Mouse (Mus musculus) heart, embryonic 11.5 days (tissue): Measurements from ENCODE around the gene Larp7. TPM values are rescaled to one million over a fixed set of nuclear protein-coding genes. Genes with fewer than 3 reads are reported as not detected.

Experiments
- ATAC-seq: fragments of 200-750 bp; cut with Nextera tagmentation; replicated peaks from 2 replicates; pipeline ENCODE4 v1.8.0; 2017; ENCODE audit warnings: moderate library complexity; ENCODE audit not compliant: insufficient number of reproducible peaks, low FRiP score, low TSS enrichment
- H3K27ac ChIP-seq: fragments of 300-500 bp; sonication (generic); 2 replicates; pipeline ENCODE4 v1.5.1; 2014; ENCODE audit warnings: mild to moderate bottlenecking, low read depth, low read length
- H3K27me3 ChIP-seq: fragments of 300-500 bp; sonication (generic); 2 replicates; pipeline ENCODE4 v1.6.1; 2014; ENCODE audit warnings: mild to moderate bottlenecking, low read length, mixed read lengths; ENCODE audit not compliant: control insufficient read depth, insufficient read depth
- H3K36me3 ChIP-seq: fragments of 300-500 bp; sonication (generic); 2 replicates; pipeline ENCODE4 v1.6.1; 2014; ENCODE audit warnings: mild to moderate bottlenecking, low read length, moderate library complexity, mixed read lengths; ENCODE audit not compliant: control insufficient read depth, insufficient read depth
- H3K4me1 ChIP-seq: fragments of 300-500 bp; sonication (generic); 2 replicates; pipeline ENCODE4 v1.6.1; 2014; ENCODE audit warnings: low read length; ENCODE audit not compliant: control insufficient read depth, insufficient read depth
- H3K4me2 ChIP-seq: fragments of 300-500 bp; sonication (generic); 2 replicates; pipeline ENCODE4 v1.6.1; 2014; ENCODE audit warnings: mild to moderate bottlenecking, moderate library complexity
- H3K4me3 ChIP-seq: fragments of 300-500 bp; sonication (generic); 2 replicates; pipeline ENCODE4 v1.5.1; 2014; ENCODE audit warnings: low read depth, low read length
- H3K9ac ChIP-seq: fragments of 300-500 bp; sonication (generic); 2 replicates; pipeline ENCODE4 v1.6.1; 2014; ENCODE audit warnings: mild to moderate bottlenecking, low read depth, low read length, moderate library complexity
- H3K9me3 ChIP-seq: fragments of 300-500 bp; sonication (generic); replicated peaks from 2 replicates; pipeline ENCODE4 v1.6.1; 2016; ENCODE audit warnings: low read length; ENCODE audit not compliant: control insufficient read depth
- WGBS: fragments of 180-500 bp; shearing (Covaris S2); extraction: QIAGEN DNeasy Blood & Tissue Kit; methylation state at CpG from one replicate; pipeline ENCODE4 v1.1.7; 2014; ENCODE audit not compliant: insufficient replicate concordance; 5-methylcytosine and 5-hydroxymethylcytosine counted together
- microRNA counts: library from miRNA; unstranded; fragments of <30 nt; microRNA quantifications from one replicate; lab custom pipeline; 2015
- microRNA-seq: library from miRNA; unstranded; fragments of <30 nt; microRNA quantifications from one replicate; pipeline ENCODE4, GENCODE M21; 2016; ENCODE audit warnings: borderline number of aligned reads
- polyA plus RNA-seq: library from polyadenylated mRNA; unstranded; fragments of >200 nt; fragmentation: Nextera tagmentation; extraction: Ambion mirVana; gene quantifications from 2 replicates; pipeline ENCODE4 v1.2.1, GENCODE M21; 2014

Gene Larp7
- polyA plus RNA-seq, 1 experiment from 2014 or later = 64.4 TPM

GRCm38 (mm10) chr3:127498742-127499400 lies 54.3 kb downstream of the Larp7 start, which contains the start of gene Ank2:
Gene Ank2 (minus strand): TSS chr3:127499350.
- Histone ChIP-seq H3K9ac (peak within 1 kb of the TSS; percentile 77), H3K4me1 (0 out of 2 replicates have a peak, but pooled peaks cover 2% of the 10 kb centered on the region), H3K27ac (0 out of 2 replicates have a peak within 1 kb of the TSS, but pooled peaks have one; percentile 10), H3K4me2 (peak within 1 kb of the TSS; percentile 100), H3K27me3 (peaks cover 11% of the 10 kb centered on the region), H3K4me3 (peak within 1 kb of the TSS; percentile 70), H3K9me3 (no peaks in the 10 kb centered on the region), H3K36me3 (no peaks in the 10 kb centered on the region)
- WGBS = under 1% methylated on average over 58 of the region's 62 CpGs
- 0 out of 2 replicates have a peak, but pooled peaks have one; percentile 56 for ATAC-seq

GRCm38 (mm10) chr3:127498197-127498741 lies 54.9 kb downstream of the Larp7 start:
- Histone ChIP-seq H3K4me1 (0 out of 2 replicates have a peak, but pooled peaks cover 2% of the 10 kb centered on the region), H3K4me2 (peak overlapping the region; percentile 100), H3K4me3 (peak overlapping the region; percentile 70), H3K9me3 (no peaks in the 10 kb centered on the region), H3K9ac (peak overlapping the region; percentile 77), H3K36me3 (no peaks in the 10 kb centered on the region), H3K27me3 (peaks cover 11% of the 10 kb centered on the region), H3K27ac (0 out of 2 replicates have a peak overlapping the region, but pooled peaks have one; percentile 10)
- peak; percentile 71 for ATAC-seq
- WGBS = 1% methylated on average over 21 of the region's 23 CpGs

GRCm38 (mm10) chr3:127492663-127493062 lies 60.5 kb downstream of the Larp7 start:
- 83% methylated on average over 3 of the region's 3 CpGs for WGBS
- Histone ChIP-seq H3K27ac (no peak overlapping the region), H3K9ac (no peak overlapping the region), H3K4me3 (no peak overlapping the region), H3K4me2 (no peak overlapping the region), H3K36me3 (no peaks in the 10 kb centered on the region), H3K4me1 (no peaks in the 10 kb centered on the region), H3K27me3 (peaks cover 1% of the 10 kb centered on the region), H3K9me3 (no peaks in the 10 kb centered on the region)
- no peak for ATAC-seq

GRCm38 (mm10) chr3:127487302-127487701 lies 65.8 kb downstream of the Larp7 start:
- no peak for ATAC-seq
- Histone ChIP-seq H3K9me3 (no peaks in the 10 kb centered on the region), H3K4me3 (no peak overlapping the region), H3K27me3 (no peaks in the 10 kb centered on the region), H3K4me2 (no peak overlapping the region), H3K4me1 (no peaks in the 10 kb centered on the region), H3K9ac (no peak overlapping the region), H3K36me3 (no peaks in the 10 kb centered on the region), H3K27ac (no peak overlapping the region)
- WGBS = 82% methylated on average over 7 of the region's 7 CpGs

MicroRNA genes within 50 kb of the gene (microRNA counts, 519-probe panel; counts per million panel counts)
- microRNA mmu-miR-302a (lab: Ali Mortazavi, UCI) (4,425 counts per million, percentile 37 among the panel's probes with 10 or more counts), microRNA mmu-miR-302b (lab: Ali Mortazavi, UCI) (32.2 counts per million), microRNA mmu-miR-302c (lab: Ali Mortazavi, UCI) (32.2 counts per million), microRNA mmu-miR-302d (lab: Ali Mortazavi, UCI) (5,713 counts per million, percentile 68 among the panel's probes with 10 or more counts), microRNA mmu-miR-367 (lab: Ali Mortazavi, UCI) (4,360 counts per million, percentile 36 among the panel's probes with 10 or more counts)

Small RNA genes lying within 50 kb of the gene (microRNA-seq; reads per million reads assigned to microRNA genes)
- 5,116 reads per million, percentile 93 among the genes with 10 or more reads in this experiment for gene Mir302a
- gene Mir302b = 4,139 reads per million, percentile 92 among the genes with 10 or more reads in this experiment
- 727 reads per million, percentile 83 among the genes with 10 or more reads in this experiment for gene Mir302c
- 4,538 reads per million, percentile 92 among the genes with 10 or more reads in this experiment for gene Mir302d
- 1.4 reads per million, percentile 19 among the genes with 10 or more reads in this experiment for gene Mir367

Other genes with a start within 250 kb of the Larp7 start
- gene Ank2, start 54.0 kb downstream of the Larp7 start, polyA plus RNA-seq = 30.8 and 31.8 TPM in 2 replicates
- gene Zgrf1, start 140 bp upstream of the Larp7 start, polyA plus RNA-seq = 7.6 and 10.7 TPM in 2 replicates
- not detected in 2 replicates for gene Neurog2, start 79.8 kb upstream of the Larp7 start, polyA plus RNA-seq
- 0.72 and 1.2 TPM in 2 replicates for gene Alpk1, start 227.2 kb upstream of the Larp7 start, polyA plus RNA-seq
- gene Tifa, start 236.5 kb upstream of the Larp7 start, polyA plus RNA-seq = 3.3 and 3.4 TPM in 2 replicates